Mouse (Mus musculus): ENCODE data around the gene Olfr1095.

Gene Olfr1095

GRCm38 (mm10) chr2:86851596-86851995 lies at the start of gene Olfr1095:
Gene Olfr1095, minus strand, starts transcription at chr2:86851696.
- in situ Hi-C loops (cut with MseI, MboI), result no loop called here

GRCm38 (mm10) chr2:86892116-86892515 lies 40.6 kb upstream of the Olfr1095 start, which contains the start of gene Olfr1097:
Gene Olfr1097, minus strand, starts transcription at chr2:86892216.
- in situ Hi-C loops (cut with MseI, MboI), result no loop called here

- in situ Hi-C loops (cut with MseI, MboI), result no loop called here
Measured at GRCm38 (mm10) chr2:86874702-86875101, 23.2 kb upstream of the Olfr1095 start, which contains the start of gene Gm13723. Gene Gm13723, minus strand, starts transcription at chr2:86874802.

- in situ Hi-C loops (cut with MseI, MboI), result no loop called here
Measured at GRCm38 (mm10) chr2:86824363-86824762, 27.1 kb downstream of the Olfr1095 start, which contains the start of gene Olfr1094. Gene Olfr1094, plus strand, starts transcription at chr2:86824663.

- in situ Hi-C loops (cut with MseI, MboI), result no loop called here
Measured at GRCm38 (mm10) chr2:86809918-86810317, 41.6 kb downstream of the Olfr1095 start, which contains the start of gene Olfr141. Gene Olfr141, minus strand, starts transcription at chr2:86810018.

Data from mouse trophoblast stem cell (cell line).